Mouse (Mus musculus) erythroblast, embryonic 14.5 days (primary cell): ENCODE measurements around the gene Zic1. TPM values are rescaled to one million over a fixed set of nuclear protein-coding genes. Genes with fewer than 3 reads are reported as not detected.

Experiments used
- H3K27me3 ChIP-seq: 2 replicates; pipeline ENCODE4 v1.6.1; 2012; ENCODE audit warnings: inconsistent platforms; ENCODE audit not compliant: control insufficient read depth
- H3K36me3 ChIP-seq: 2 replicates; pipeline ENCODE4 v1.6.1; 2012; ENCODE audit warnings: mild to moderate bottlenecking, inconsistent platforms; ENCODE audit not compliant: control insufficient read depth
- H3K4me1 ChIP-seq: 2 replicates; pipeline ENCODE4 v1.6.1; 2012; ENCODE audit warnings: inconsistent platforms; ENCODE audit not compliant: control insufficient read depth
- H3K4me3 ChIP-seq: replicated peaks from 2 replicates; pipeline ENCODE3; 2012; ENCODE audit warnings: moderate library complexity, mild to moderate bottlenecking, inconsistent platforms
- H3K9me3 ChIP-seq: 2 replicates; pipeline ENCODE4 v1.6.1; 2012; ENCODE audit warnings: low read length, inconsistent platforms, mixed read lengths; ENCODE audit not compliant: control insufficient read depth
- GATA1 ChIP-seq: IDR thresholded peaks from 2 replicates; pipeline ENCODE4 v1.6.1; 2012; ENCODE audit warnings: low read length, inconsistent platforms, mixed read lengths
- TAL1 ChIP-seq: IDR thresholded peaks from 3 replicates; pipeline ENCODE4 v1.6.1; 2012; ENCODE audit warnings: low read length, inconsistent platforms, mixed read lengths
- polyA plus RNA-seq: library from polyadenylated mRNA; stranded (reverse); fragments of >175 nt; gene quantifications from 2 replicates; pipeline ENCODE4 v1.2.3, GENCODE M21; 2012

The Zic1 gene
- polyA plus RNA-seq, 1 experiment, result not detected

- Histone ChIP-seq H3K9me3 (peaks cover 3% of the 10 kb centered on the region; the same call in 1 of the 2 replicates), H3K4me3 (no peak overlapping the region), H3K27me3 (peaks cover 100% of the 10 kb centered on the region), H3K36me3 (no peaks in the 10 kb centered on the region), H3K4me1 (no peaks in the 10 kb centered on the region)
- TF ChIP-seq TAL1, result no peak
- no peak for TF ChIP-seq GATA1
Measured at GRCm38 (mm10) chr9:91380458-91380914, 14.9 kb upstream of the Zic1 start.

- Histone ChIP-seq H3K27me3 (peaks cover 97% of the 10 kb centered on the region), H3K9me3 (peaks cover 3% of the 10 kb centered on the region; the same call in 1 of the 2 replicates)
Measured at GRCm38 (mm10) chr9:91379781-91380457, 14.3 kb upstream of the Zic1 start.

DNA sequence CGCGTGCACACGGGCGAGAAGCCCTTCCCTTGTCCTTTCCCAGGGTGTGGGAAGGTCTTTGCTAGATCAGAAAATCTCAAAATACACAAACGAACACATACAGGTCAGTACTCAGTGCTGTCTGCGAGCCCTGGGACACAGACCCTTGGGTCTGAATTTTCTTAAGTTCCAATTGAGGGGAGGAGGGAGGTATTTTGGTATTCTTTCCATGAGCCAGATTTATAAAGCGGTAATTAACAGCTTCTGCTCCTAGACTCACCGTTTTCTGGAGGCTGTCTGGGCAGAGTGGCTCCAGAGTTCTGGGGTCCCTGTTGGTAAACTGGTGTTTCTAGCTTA lies 13.7 kb upstream of the Zic1 start:
- TF ChIP-seq TAL1, result no peak
- no peak for TF ChIP-seq GATA1
- H3K4me1 ChIP-seq, result no peaks in the 10 kb centered on the region
- H3K36me3 ChIP-seq, result no peaks in the 10 kb centered on the region
- H3K27me3 ChIP-seq, result peaks cover 95% of the 10 kb centered on the region
- H3K4me3 ChIP-seq, result no peak overlapping the region
- peaks cover 3% of the 10 kb centered on the region; the same call in 1 of the 2 replicates for H3K9me3 ChIP-seq

More at GRCm38 (mm10) chr9:91379781-91380457, 14.3 kb upstream of the Zic1 start:
- no peak for TF ChIP-seq GATA1
- TF ChIP-seq TAL1, result no peak
- H3K4me3 ChIP-seq, result no peak overlapping the region
- no peaks in the 10 kb centered on the region for H3K4me1 ChIP-seq
- no peaks in the 10 kb centered on the region for H3K36me3 ChIP-seq

DNA sequence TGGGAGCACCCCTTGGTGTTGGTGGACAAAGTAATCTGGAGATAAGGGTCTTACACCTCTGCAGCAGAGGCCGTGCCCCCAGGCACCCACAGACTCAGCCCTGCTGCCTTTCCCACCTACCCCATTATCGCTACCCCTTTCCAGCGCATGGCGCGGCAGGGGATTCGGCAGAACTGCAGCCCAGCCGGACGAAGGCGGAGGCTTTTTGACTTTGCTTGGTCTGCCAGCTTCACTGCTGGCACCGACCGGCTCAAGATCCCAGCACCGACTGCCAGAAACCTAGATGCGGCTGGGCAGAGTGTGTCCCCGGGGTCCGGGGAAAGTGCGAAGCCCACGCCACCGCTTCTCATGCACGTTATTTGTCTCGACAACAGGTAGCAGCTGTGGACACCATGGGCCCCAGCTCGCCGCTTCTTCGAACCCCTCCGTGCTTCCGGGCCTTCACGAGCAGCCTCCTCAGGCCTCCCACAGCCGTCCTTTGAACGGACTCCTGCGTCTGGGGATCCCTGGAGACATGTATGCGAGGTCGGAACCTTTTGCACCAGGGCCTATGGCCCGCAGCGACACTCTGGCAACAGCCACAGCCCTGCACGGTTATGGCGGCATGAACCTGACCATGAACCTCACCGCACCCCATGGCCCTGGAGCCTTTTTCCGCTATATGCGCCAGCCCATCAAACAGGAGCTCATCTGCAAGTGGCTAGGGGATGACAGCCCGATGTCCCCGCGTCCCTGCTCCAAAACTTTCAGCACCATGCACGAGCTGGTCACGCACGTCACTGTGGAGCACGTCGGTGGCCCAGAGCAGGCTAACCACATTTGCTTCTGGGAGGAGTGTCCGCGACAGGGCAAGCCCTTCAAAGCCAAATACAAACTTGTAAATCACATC lies 13.0 kb upstream of the Zic1 start:
- H3K4me3 ChIP-seq, result no peak overlapping the region
- TF ChIP-seq TAL1 (no peak), GATA1 (no peak)
- peaks cover 3% of the 10 kb centered on the region; the same call in 1 of the 2 replicates for H3K9me3 ChIP-seq
- H3K4me1 ChIP-seq, result no peaks in the 10 kb centered on the region
- peaks cover 91% of the 10 kb centered on the region for H3K27me3 ChIP-seq
- H3K36me3 ChIP-seq, result no peaks in the 10 kb centered on the region

DNA sequence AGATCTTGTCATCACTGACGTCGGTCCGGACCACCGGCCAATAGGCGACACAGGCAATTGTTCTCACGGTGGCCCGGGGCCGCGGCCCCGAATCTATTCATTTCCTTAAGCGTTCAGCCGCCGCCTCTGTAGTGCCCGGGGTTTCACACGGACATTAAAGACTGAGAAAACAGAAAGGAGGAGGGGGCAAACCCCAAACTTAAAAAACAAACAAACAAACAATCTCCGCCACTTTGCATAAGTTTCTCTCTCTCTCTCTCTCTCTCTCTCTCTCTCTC lies 12.2 kb upstream of the Zic1 start:
- peaks cover 3% of the 10 kb centered on the region; the same call in 1 of the 2 replicates for H3K9me3 ChIP-seq
- no peaks in the 10 kb centered on the region for H3K36me3 ChIP-seq
- H3K4me3 ChIP-seq, result no peak overlapping the region
- H3K4me1 ChIP-seq, result no peaks in the 10 kb centered on the region
- TF ChIP-seq TAL1, result no peak
- TF ChIP-seq GATA1, result no peak
- peaks cover 85% of the 10 kb centered on the region for H3K27me3 ChIP-seq

- Histone ChIP-seq H3K4me1 (no peaks in the 10 kb centered on the region), H3K27me3 (peaks cover 83% of the 10 kb centered on the region), H3K36me3 (no peaks in the 10 kb centered on the region), H3K4me3 (no peak overlapping the region), H3K9me3 (peaks cover 3% of the 10 kb centered on the region; the same call in 1 of the 2 replicates)
- no peak for TF ChIP-seq GATA1
- TF ChIP-seq TAL1, result no peak
Measured at GRCm38 (mm10) chr9:91377036-91377872, 11.6 kb upstream of the Zic1 start.

- H3K27me3 ChIP-seq, result peaks cover 79% of the 10 kb centered on the region
- no peak overlapping the region for H3K4me3 ChIP-seq
- H3K36me3 ChIP-seq, result no peaks in the 10 kb centered on the region
- no peaks in the 10 kb centered on the region for H3K4me1 ChIP-seq
- H3K9me3 ChIP-seq, result peaks cover 3% of the 10 kb centered on the region; the same call in 1 of the 2 replicates
- TF ChIP-seq GATA1 (no peak), TAL1 (no peak)
Measured at GRCm38 (mm10) chr9:91374665-91375064, 9.1 kb upstream of the Zic1 start.

DNA sequence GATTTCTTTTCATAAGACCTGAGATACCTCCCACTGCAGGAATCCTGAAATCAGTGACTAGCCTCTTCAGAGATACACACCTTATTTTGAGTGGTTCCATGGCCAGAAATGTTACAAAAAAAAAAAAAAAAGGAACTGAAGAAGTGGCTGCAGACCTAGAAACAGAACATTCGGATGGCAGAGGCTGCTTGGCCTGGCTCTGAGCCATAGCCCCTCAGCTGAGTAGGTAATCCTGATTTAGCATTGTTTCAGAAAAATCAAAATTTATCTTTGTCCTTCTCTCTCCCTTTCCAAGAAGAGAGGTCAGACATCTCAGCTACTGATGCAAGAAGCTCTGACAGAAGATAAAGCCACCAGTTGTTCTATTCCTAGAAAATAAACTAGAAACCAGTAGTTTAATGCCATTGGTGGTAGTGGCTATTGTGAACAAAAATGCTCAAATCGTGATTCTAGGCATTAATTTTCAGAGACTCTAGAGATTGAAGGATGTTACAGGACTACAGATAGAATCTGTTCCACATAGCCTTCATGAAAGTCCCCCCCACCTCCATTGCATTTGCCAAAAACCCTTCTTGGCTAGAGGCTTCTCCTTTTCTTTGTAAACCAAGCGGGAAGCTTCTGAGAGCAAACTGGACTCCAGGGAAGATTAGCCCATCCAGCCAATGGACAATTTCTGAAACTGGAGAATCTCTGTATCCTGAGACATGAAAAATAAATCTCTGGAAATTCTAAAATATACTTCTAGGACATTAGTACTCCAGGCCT lies 8.4 kb upstream of the Zic1 start:
- Histone ChIP-seq H3K36me3 (no peaks in the 10 kb centered on the region), H3K4me3 (no peak overlapping the region), H3K4me1 (no peaks in the 10 kb centered on the region), H3K27me3 (peaks cover 79% of the 10 kb centered on the region), H3K9me3 (peaks cover 2% of the 10 kb centered on the region; the same call in 1 of the 2 replicates)
- TF ChIP-seq TAL1 (no peak), GATA1 (no peak)
